In genomic region chr6:127924750-127925149, GRCm38 (mm10) we compare ENCODE assay signal across 17 mouse cellular contexts. TPM values are rescaled to one million over a fixed set of nuclear protein-coding genes. Genes with fewer than 3 reads are reported as not detected.
DNase-seq lines count a peak whose midpoint lies in the region; ATAC-seq and TF ChIP-seq lines count a peak whose summit lies in the region.
"Had no signal": no experiment of that assay in that cellular context is flagged by ENCODE, and none has a peak within 500 bp of the region (broad histone marks: within the 10 kb centered on the region; RNA-seq: fewer than 3 reads in every experiment).

No protein-coding gene starts in this region.

- H3K9ac ChIP-seq in midbrain, embryonic 11.5 days (ENCODE audit: low read length): no peak overlapping the region
- H3K9ac ChIP-seq in midbrain, postnatal 0 days (replicated peaks; ENCODE audit: low read length, poor library complexity, severe bottlenecking): no peak overlapping the region
- H3K9ac ChIP-seq: limb, embryonic 13.5 days; liver, embryonic 14.5 days; midbrain, embryonic 12.5 days; neural tube, embryonic 12.5 days had no signal

- H3K27me3 ChIP-seq in midbrain, embryonic 11.5 days (ENCODE audit: control insufficient read depth, insufficient read depth, low read length): no peaks in the 10 kb centered on the region
- H3K27me3 ChIP-seq in midbrain, postnatal 0 days (ENCODE audit: insufficient read depth, low read length): no peaks in the 10 kb centered on the region
- H3K27me3 ChIP-seq: neural tube, embryonic 12.5 days had no signal

- intact Hi-C loops in left cerebral cortex, adult 2 months (cut with DNase I): loop anchor here (5.0 kb wide), 3 partner anchors 262 to 382 kb away; no protein-coding TSS in a partner anchor

- no peak overlapping the region for H3K27ac ChIP-seq in midbrain, embryonic 11.5 days (ENCODE audit: low read depth, low read length)
- no peak overlapping the region for H3K27ac ChIP-seq in midbrain, postnatal 0 days (ENCODE audit: low read depth, low read length)
- peak overlapping the region; percentile 66 for H3K27ac ChIP-seq in left cerebral cortex, adult 2 months
- peak overlapping the region; percentile 58; the same call in 1 of the 2 replicates for H3K27ac ChIP-seq in olfactory bulb, adult 2 months (ENCODE audit: insufficient read depth, low read depth, low read length)
- H3K27ac ChIP-seq: kidney, postnatal 0 days; limb, embryonic 13.5 days; liver, embryonic 14.5 days; macrophage; midbrain, embryonic 12.5 days; neural tube, embryonic 12.5 days had no signal

- no peak overlapping the region for H3K4me2 ChIP-seq in midbrain, embryonic 11.5 days
- H3K4me2 ChIP-seq in midbrain, postnatal 0 days (ENCODE audit: low read depth, low read length, poor library complexity, severe bottlenecking): no peak overlapping the region
- H3K4me2 ChIP-seq: limb, embryonic 13.5 days; midbrain, embryonic 12.5 days; neural tube, embryonic 12.5 days had no signal

- 70% methylated on average over 6 of the region's 6 CpGs for WGBS in midbrain, embryonic 11.5 days
- WGBS in midbrain, postnatal 0 days: 67% methylated on average over 6 of the region's 6 CpGs
- 57% methylated on average over 6 of the region's 6 CpGs for WGBS in olfactory bulb, adult 2 months

- H3K36me3 ChIP-seq in midbrain, embryonic 11.5 days (ENCODE audit: control insufficient read depth, insufficient read depth, low read length): no peaks in the 10 kb centered on the region
- H3K36me3 ChIP-seq in midbrain, postnatal 0 days (ENCODE audit: insufficient read depth, low read length): no peaks in the 10 kb centered on the region
- H3K36me3 ChIP-seq: midbrain, embryonic 12.5 days had no signal

- no peak for TF ChIP-seq POLR2A in olfactory bulb, adult 2 months (IDR thresholded peaks at IDR 0.05; ENCODE audit: insufficient read depth, low read depth, low read length)

- no peaks in the 10 kb centered on the region for H3K9me3 ChIP-seq in midbrain, embryonic 11.5 days (ENCODE audit: control insufficient read depth, low read length)
- no peaks in the 10 kb centered on the region for H3K9me3 ChIP-seq in midbrain, postnatal 0 days (ENCODE audit: low read length)
- H3K9me3 ChIP-seq: limb, embryonic 13.5 days; midbrain, embryonic 12.5 days; neural tube, embryonic 12.5 days had no signal

- no peaks in the 10 kb centered on the region for H3K4me1 ChIP-seq in midbrain, embryonic 11.5 days (ENCODE audit: control insufficient read depth, insufficient read depth, low read length)
- no peaks in the 10 kb centered on the region for H3K4me1 ChIP-seq in midbrain, postnatal 0 days (ENCODE audit: insufficient read depth, low read length)
- H3K4me1 ChIP-seq in olfactory bulb, adult 2 months (ENCODE audit: control insufficient read depth, insufficient read depth, low read length): peaks cover 23% of the 10 kb centered on the region

- peak; percentile 41 to 50 for DNase-seq in frontal cortex, adult 2 months (ENCODE audit: extremely low spot score in 1 of 2, low spot score in 1 of 2)
- no peak for DNase-seq in frontal cortex, postnatal 25 days (ENCODE audit: low spot score in 2 of 2)
- peak; percentile 2 for DNase-seq in midbrain, embryonic 11.5 days (ENCODE audit: low spot score, missing footprints)
- no peak for DNase-seq in midbrain, postnatal 0 days (ENCODE audit: low spot score)
- DNase-seq in left cerebral cortex, adult 2 months (ENCODE audit: extremely low spot score in 1 of 2, low spot score in 2 of 2): peak in 1 of 2 experiments; percentile 31
- DNase-seq in thymus, postnatal 25 days: no peak
- DNase-seq: gastrocnemius, postnatal 36 days; kidney, adult 11 months; thymus, postnatal 14 days had no signal

- no peak overlapping the region for H3K4me3 ChIP-seq in midbrain, embryonic 11.5 days (ENCODE audit: low read depth, low read length)
- no peak overlapping the region for H3K4me3 ChIP-seq in midbrain, postnatal 0 days (ENCODE audit: low read depth, low read length)
- no peak overlapping the region for H3K4me3 ChIP-seq in left cerebral cortex, adult 2 months
- H3K4me3 ChIP-seq in olfactory bulb, adult 2 months (ENCODE audit: insufficient read depth, low read depth, low read length): no peak overlapping the region
- H3K4me3 ChIP-seq: limb, embryonic 13.5 days; midbrain, embryonic 12.5 days; neural tube, embryonic 12.5 days had no signal

- no peak for ATAC-seq in midbrain, embryonic 11.5 days (ENCODE audit: low FRiP score)
- no peak for ATAC-seq in midbrain, postnatal 0 days (ENCODE audit: low FRiP score)

- TF ChIP-seq CTCF in midbrain, postnatal 0 days (IDR thresholded peaks at IDR 0.05): no peak
- TF ChIP-seq CTCF in left cerebral cortex, adult 2 months (IDR thresholded peaks at IDR 0.05): no peak
- no peak for TF ChIP-seq CTCF in olfactory bulb, adult 2 months (IDR thresholded peaks at IDR 0.05; ENCODE audit: insufficient read depth, low read depth, low read length)

RNA-seq across cellular contexts. Expression of gene Tspan11, which starts 37.4 kb away (rescaled TPM):
- polyA plus RNA-seq in frontal cortex, adult 2 months (2012; rRNA removed): 0.94 and 2.1 TPM in 2 replicates
- polyA plus RNA-seq in midbrain, embryonic 11.5 days (2014; fragmentation: Nextera tagmentation; extraction: Ambion mirVana): 10.8 and 13.3 TPM in 2 replicates
- total RNA-seq in midbrain, postnatal 0 days (2014; rRNA removed): 5.0 and 6.5 TPM in 2 replicates
- 2.6 and 3.0 TPM in 2 replicates for polyA plus RNA-seq in midbrain, postnatal 0 days (2015; fragmentation: Nextera tagmentation; extraction: Ambion mirVana)
- 10 to 100 TPM in 1 of 2 experiments, 1 to 10 TPM in 1; 6.6 to 11.6 TPM for total RNA-seq in left cerebral cortex, adult 2 months (2021)
- polyA plus RNA-seq in olfactory bulb, adult 2 months (2012; ENCODE audit: insufficient read depth, insufficient read length, low replicate concordance, missing spikeins): not detected in 2 replicates
- total RNA-seq: hematopoietic stem cell, adult 5-6 weeks had no signal
- polyA plus RNA-seq: macrophage had no signal

Comparison
In these comparisons a context has a peak if more than half of its experiments do, and no peak if none do; other contexts are left out.
1. DNase-seq: peak in frontal cortex, adult 2 months (2 of 2) and midbrain, embryonic 11.5 days (single experiment); none in frontal cortex, postnatal 25 days (0 of 2), midbrain, postnatal 0 days (single experiment) and thymus, postnatal 25 days (single experiment).
2. H3K27ac ChIP-seq: peak in left cerebral cortex, adult 2 months (single experiment) and olfactory bulb, adult 2 months (single experiment); none in midbrain, embryonic 11.5 days (single experiment) and midbrain, postnatal 0 days (single experiment).